Comparison of ENCODE assay signal across 8 mouse cellular contexts in the genomic region with DNA sequence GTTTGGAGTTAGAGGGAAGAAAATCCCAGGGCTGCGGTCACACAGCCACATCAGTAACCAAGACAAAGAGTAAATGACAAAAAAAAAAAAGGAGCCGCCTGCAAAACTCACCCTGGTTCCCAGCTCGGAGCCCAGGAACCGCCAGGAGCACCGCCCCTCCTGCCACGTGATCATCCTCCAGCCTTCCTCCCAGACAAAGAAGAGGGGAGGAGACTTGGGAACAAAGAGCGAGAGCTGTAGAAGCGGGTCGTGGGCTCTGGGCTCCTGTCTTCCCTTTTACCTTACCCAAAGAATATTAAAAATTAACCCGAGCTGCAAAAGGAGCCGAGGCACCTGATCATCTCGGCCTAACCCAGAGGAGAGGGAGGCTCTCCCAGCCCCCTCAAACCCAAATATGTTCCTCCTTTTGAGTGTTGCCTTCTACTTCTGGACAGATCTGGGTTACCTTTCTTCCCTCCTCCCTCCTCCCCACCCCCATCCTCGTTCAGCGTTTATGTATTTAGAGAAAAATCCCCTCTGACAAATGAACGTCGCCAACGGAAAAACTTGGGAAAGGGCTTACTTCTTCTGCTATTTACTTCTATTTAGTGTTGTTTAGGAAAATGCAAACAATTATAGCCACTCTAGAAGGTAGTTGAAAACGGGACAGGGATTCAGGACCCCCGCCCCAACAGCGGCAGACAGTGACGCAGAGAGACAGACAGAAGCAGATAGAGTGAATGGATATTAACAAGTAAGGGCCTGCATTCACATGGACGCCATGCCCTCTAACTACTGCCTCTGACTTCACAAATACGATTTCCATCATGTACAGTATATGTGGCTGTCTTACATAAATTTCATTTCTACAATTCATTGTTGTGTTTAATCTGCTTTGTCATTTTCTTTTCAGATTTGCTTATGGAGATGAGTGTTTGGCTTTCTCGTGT. TPM values are rescaled to one million over a fixed set of nuclear protein-coding genes. Genes with fewer than 3 reads are reported as not detected.
DNase-seq lines count a peak whose midpoint lies in the region; ATAC-seq and TF ChIP-seq lines count a peak whose summit lies in the region.

No protein-coding gene starts in this region.

- DNase-seq in adrenal gland, adult 2 months = peak; percentile 81
- DNase-seq in cerebellum, postnatal 14 days = peak; percentile 72 to 73
- DNase-seq in gastrocnemius, adult 2 months = peak; percentile 66
- DNase-seq in left cerebral cortex, adult 18-20 months (ENCODE audit: low spot score in 2 of 2) = peak; percentile 33 to 55
- DNase-seq in lung, postnatal 36 days = peak; percentile 81
- peak; percentile 44 for DNase-seq in right cerebral cortex, postnatal 25 days
- DNase-seq in spleen, adult 18-20 months = no peak

- H3K27me3 ChIP-seq in hindbrain, embryonic 16.5 days (replicated peaks; ENCODE audit: control insufficient read depth, insufficient read depth, low read length) = no peaks in the 10 kb centered on the region; the same call in 1 of the 2 replicates

- peak overlapping the region; percentile 66 for H3K4me3 ChIP-seq in gastrocnemius, adult 2 months
- H3K4me3 ChIP-seq in hindbrain, embryonic 16.5 days (ENCODE audit: low read length) = peak overlapping the region; percentile 42

- H3K9ac ChIP-seq in hindbrain, embryonic 16.5 days (ENCODE audit: low read depth, low read length) = peak overlapping the region; percentile 73

- intact Hi-C loops in gastrocnemius, adult 2 months (cut with DNase I) = no loop called here

- H3K27ac ChIP-seq in gastrocnemius, adult 2 months = peak overlapping the region; percentile 56
- H3K27ac ChIP-seq in hindbrain, embryonic 16.5 days (ENCODE audit: low read depth, low read length) = peak overlapping the region; percentile 88

- H3K4me2 ChIP-seq in hindbrain, embryonic 16.5 days (ENCODE audit: low read length) = peak overlapping the region; percentile 72

- TF ChIP-seq CTCF in gastrocnemius, adult 2 months (IDR thresholded peaks at IDR 0.05) = no peak

- no peaks in the 10 kb centered on the region for H3K36me3 ChIP-seq in hindbrain, embryonic 16.5 days (ENCODE audit: control insufficient read depth, insufficient read depth, low read length)

- ATAC-seq in hindbrain, embryonic 16.5 days = peak; percentile 92

- H3K9me3 ChIP-seq in hindbrain, embryonic 16.5 days (ENCODE audit: control insufficient read depth, low read length) = no peaks in the 10 kb centered on the region

- H3K4me1 ChIP-seq in hindbrain, embryonic 16.5 days (ENCODE audit: control insufficient read depth, insufficient read depth, low read depth, low read length) = peaks cover 15% of the 10 kb centered on the region

- 5% methylated on average over 24 of the region's 24 CpGs for WGBS in hindbrain, embryonic 16.5 days

RNA-seq across cellular contexts. Expression of a gene that starts 22.2 kb away (rescaled TPM):
- under 1 TPM; 0.35 to 0.38 TPM for total RNA-seq in adrenal gland, adult 2 months (2021)
- polyA plus RNA-seq in adrenal gland, adult 2 months (2012; rRNA removed) = 0.22 TPM in 1 of 2 replicates, not detected in the other
- total RNA-seq in gastrocnemius, adult 2 months (2021) = not detected
- polyA plus RNA-seq in hindbrain, embryonic 16.5 days (2015; fragmentation: Nextera tagmentation; extraction: Ambion mirVana) = 4.4 and 4.7 TPM in 2 replicates
- total RNA-seq in left cerebral cortex, adult 18-20 months (2021) = not detected

RNA-seq across cellular contexts. Expression of a gene that starts 58.5 kb away (rescaled TPM):
- 10 to 100 TPM; 16.8 to 21.6 TPM for total RNA-seq in adrenal gland, adult 2 months (2021)
- polyA plus RNA-seq in adrenal gland, adult 2 months (2012; rRNA removed) = 2.3 and 6.1 TPM in 2 replicates
- total RNA-seq in gastrocnemius, adult 2 months (2021) = 10 to 100 TPM in 1 of 2 experiments, 1 to 10 TPM in 1; 9.0 to 11.5 TPM
- 57.7 and 62.6 TPM in 2 replicates for polyA plus RNA-seq in hindbrain, embryonic 16.5 days (2015; fragmentation: Nextera tagmentation; extraction: Ambion mirVana)
- total RNA-seq in left cerebral cortex, adult 18-20 months (2021) = 10 to 100 TPM; 33.0 to 36.4 TPM

Comparison
In these comparisons a context has a peak if more than half of its experiments do, and no peak if none do; other contexts are left out.
1. DNase-seq: peak in adrenal gland, adult 2 months (single experiment), cerebellum, postnatal 14 days (2 of 2), gastrocnemius, adult 2 months (single experiment), left cerebral cortex, adult 18-20 months (2 of 2), lung, postnatal 36 days (single experiment) and right cerebral cortex, postnatal 25 days (single experiment); none in spleen, adult 18-20 months (0 of 2).